Mouse (Mus musculus): ENCODE data around the gene Prkag1. TPM values are rescaled to one million over a fixed set of nuclear protein-coding genes. Genes with fewer than 3 reads are reported as not detected.

Prkag1 gene
- total RNA-seq, 2 experiments from 2014 or later: 65.7 to 71.5 TPM

- DNase-seq: no peak
Observed at GRCm38 (mm10) chr15:98792233-98793020, 38.9 kb downstream of the Prkag1 start.

DNA sequence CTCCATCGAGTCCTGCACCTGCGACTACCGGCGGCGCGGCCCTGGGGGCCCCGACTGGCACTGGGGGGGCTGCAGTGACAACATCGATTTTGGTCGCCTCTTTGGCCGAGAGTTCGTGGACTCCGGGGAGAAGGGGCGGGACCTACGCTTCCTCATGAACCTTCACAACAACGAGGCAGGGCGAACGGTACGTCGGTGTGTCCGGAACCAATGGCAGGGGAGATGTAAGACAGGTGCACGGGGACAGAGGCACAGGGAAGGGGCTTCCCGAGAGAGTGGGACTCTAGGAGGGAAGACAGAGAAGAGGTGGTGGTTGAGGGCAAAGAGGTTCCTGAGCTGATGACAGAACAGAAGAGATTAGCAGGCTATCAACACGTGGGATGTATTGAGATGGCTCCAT, 39.5 kb downstream of the Prkag1 start:
- no peak for DNase-seq

DNA sequence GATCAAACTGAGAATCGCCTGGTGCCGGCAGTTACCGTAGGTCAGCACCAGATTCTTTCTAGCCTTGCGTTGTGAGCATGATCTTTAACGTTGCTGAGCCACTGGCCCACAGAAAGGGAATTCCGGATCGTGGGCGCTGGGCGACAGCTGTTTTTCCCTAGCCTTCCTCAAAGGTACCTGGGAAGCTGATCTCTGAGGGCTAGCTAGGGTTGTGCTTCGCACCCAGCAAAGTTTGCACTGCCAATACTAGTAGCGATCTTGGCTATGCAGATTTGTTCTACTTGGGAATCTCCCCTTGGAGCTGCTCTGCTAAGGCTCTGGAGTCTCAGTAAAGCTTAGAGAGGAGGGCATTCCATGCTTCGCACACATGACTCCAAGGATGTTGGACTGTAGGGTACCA, 40.1 kb downstream of the Prkag1 start:
- DNase-seq: no peak

- no peak for DNase-seq
Observed at GRCm38 (mm10) chr15:98790761-98791160, 40.6 kb downstream of the Prkag1 start.

DNA sequence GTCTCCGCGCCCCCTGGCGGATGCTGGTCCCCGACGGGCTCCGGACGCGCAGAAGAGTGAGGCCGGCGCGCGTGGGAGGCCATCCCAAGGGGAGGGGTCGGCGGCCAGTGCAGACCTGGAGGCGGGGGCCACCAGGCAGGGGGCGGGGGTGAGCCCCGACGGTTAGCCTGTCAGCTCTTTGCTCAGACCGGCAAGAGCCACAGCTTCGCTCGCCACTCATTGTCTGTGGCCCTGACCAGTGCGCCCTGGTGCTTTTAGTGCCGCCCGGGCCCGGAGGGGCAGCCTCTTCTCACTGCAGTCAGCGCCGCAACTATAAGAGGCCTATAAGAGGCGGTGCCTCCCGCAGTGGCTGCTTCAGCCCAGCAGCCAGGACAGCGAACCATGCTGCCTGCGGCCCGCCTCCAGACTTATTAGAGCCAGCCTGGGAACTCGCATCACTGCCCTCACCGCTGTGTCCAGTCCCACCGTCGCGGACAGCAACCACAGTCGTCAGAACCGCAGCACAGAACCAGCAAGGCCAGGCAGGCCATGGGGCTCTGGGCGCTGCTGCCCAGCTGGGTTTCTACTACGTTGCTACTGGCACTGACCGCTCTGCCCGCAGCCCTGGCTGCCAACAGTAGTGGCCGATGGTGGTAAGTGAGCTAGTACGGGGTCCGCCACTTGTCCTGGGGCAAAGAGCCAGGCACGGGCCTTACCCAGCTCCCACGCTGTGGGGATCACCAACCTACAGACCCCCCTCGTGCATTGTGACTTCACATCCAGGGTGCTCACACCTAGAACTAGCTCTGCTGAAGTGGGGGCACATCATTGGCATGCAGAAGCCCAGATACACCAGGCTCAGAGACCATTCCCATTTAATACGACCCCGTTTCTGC, 41.4 kb downstream of the Prkag1 start, which contains the start of gene Wnt1:
Wnt1 (plus strand) TSS at position 197 of the 875 bp plus-strand sequence.
- DNase-seq: peak; percentile 77

DNA sequence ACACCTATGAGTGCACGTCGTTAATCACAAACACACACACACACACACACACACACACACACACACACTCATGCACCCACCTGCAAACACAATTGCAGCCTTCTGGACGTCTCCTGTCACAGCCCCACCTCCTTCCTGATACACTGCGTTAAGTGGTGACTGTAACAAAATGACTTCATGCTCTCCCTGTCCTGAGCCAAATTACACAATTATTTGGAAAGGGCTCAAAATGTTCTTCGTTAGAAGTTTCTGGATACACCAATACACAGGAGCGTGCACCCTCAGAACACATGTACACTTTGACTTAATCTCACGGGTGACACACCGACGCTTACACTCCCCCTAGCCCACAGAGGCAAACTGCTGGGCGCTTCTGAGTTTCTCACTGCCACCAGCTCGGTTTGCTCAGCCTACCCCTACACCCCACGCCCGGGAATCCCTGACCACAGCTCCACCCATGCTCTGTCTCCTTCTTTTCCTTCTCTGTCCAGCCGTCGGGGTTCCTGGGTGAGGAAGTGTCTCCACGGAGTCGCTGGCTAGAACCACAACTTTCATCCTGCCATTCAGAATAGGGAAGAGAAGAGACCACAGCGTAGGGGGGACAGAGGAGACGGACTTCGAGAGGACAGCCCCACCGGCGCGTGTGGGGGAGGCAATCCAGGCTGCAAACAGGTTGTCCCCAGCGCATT, 42.2 kb downstream of the Prkag1 start:
- DNase-seq: peak; percentile 14

GRCm38 (mm10) chr15:98787930-98788329, 43.4 kb downstream of the Prkag1 start:
- peak; percentile 19 for DNase-seq

GRCm38 (mm10) chr15:98785744-98786143, 45.6 kb downstream of the Prkag1 start:
- DNase-seq: no peak

DNA sequence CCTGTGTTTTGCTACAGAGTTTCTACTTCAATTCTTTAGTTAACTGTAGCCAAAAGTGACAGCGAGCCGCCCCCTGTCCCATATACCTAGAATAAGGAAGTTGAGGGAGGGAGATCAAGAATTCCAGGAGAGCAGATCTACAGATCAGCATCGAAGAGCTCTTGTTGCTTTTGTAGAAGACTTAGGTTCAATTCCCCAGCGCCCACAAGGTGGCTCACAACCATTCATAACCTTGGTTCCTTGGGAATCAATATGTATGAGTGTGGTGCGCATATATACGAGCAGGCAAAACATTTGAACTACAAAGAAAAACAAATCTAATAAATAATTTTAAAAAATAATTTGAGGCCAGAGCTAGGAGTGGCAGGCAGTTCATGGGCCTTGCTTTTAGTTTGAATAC, 50.2 kb downstream of the Prkag1 start:
- no peak for DNase-seq

DNA sequence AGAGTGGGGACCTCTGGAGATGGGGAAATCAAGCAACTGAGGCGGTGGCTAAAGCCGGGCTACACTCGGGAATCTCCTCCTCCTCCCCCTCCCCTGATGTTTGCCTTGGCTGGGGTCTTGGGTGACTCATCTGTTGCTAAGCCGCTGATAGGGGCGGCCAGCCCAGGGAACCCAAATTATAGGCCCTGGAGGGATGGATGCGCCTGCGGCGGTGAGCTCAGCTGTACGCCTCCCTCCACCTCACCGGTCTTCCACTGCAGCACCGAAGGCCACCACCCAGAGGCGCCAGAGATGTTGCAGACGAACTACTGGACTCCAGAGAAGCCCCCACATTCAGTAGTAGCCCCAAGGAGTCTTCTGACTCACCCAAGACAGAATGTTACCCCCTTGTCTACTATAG, 50.7 kb downstream of the Prkag1 start:
- peak; percentile 62 for DNase-seq

DNA sequence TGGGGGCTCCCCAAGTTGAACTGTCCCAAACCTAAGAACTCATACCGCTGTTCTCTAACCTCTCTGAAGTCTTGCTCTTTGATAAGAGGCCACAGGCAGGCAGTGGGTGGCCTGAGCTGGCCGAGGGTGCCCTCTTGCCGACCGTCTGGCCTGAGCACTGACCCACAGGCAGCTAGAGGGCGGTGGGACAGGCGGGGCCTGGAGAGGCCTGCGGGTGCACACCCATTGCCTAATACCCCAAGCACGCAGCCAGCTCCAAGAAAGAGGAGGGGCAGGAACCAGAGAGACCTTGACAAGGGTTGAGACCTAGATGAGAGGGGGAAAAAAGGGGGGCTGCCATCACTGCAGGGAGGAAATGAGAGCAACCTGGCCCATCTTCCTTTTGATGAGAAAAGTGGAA, 51.2 kb downstream of the Prkag1 start:
- no peak for DNase-seq

DNA sequence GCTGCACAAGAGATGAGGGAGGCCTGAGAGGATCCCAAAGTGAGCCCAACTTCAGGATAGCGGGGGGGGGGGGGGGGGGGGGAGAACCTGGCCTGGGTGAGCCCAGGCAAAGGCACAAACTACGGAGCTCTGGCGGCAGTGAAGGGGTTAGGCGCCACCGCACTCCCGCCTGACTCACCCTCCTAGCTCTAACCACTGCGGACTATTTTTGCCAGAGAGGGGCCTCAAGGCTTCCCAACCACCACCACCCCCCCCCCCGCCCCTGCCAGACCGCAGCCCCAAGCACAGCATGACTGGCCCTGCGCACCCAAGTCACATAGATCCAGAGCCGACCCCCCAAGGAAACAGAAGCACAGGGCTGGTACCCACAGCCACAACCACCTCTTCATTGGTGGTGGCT, 52.5 kb downstream of the Prkag1 start:
- no peak for DNase-seq

DNA sequence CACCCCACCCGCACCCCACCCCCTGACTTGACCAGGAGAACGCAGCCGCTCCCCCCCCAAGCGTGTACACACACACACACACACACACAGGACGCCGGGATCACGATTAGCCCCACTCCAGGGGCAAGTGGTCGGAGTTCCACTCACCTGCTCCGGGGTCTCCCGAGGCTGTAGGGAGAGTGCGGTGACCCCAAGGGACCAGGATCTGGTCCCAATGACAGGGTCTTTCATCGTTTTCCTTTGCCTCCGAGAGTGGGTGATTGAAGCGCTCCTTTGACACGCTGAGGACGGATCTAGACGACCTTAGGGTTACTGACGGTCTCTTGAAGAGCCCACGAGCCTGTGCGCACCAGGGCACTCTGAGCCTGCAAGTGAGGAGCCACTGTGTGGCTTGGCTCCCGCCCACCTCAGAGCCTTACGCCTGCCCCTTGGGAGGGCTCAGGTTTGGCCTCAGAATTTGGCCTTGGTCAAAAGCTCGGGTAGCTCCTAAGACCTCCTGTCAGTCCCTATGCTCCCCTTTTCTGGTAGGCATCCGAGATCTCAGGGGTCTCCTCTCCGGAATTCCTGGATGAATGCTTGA, 53.0 kb downstream of the Prkag1 start:
- DNase-seq: no peak

- DNase-seq: peak; percentile 47
Observed at GRCm38 (mm10) chr15:98777762-98778161, 53.6 kb downstream of the Prkag1 start, which contains the start of gene Wnt10b. TSS of gene Wnt10b (minus strand) at chr15:98778150.

- DNase-seq: no peak
Observed at GRCm38 (mm10) chr15:98777005-98777616, 54.2 kb downstream of the Prkag1 start.

DNA sequence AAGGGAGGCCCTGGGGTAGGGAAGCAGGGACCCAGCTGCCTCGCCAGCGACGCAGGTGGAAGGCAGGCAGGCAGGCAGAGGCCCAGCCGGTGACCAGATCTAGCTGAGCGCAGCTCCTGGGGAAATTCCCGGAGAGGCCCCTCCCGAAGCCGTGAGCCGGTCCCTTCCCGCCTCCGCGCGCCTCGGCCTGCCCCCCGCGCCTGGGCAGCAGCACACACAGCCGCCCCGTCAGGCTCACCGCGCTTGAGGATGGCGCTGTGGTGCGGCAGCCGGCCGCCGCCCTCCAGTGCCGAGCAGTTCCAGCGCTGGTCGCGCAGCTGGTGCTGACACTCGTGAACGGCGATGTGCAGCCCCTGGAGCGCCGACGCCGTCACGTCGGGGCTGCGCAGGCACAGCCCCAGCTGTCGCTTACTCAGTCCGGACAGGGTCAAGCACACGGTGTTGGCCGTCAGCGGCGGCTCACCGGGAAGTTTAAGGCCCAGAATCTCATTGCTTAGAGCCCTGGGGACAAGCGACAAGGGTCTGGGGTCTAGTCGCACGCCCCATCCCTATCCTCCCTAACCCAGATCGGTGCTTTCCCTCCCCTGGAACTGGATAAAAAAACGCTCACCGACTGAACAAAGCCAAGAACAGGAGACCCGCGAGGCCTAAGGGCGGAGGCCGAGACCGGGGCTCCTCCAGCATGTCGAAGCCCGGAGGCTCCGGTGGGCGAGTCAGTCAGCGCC, 54.9 kb downstream of the Prkag1 start:
- DNase-seq: peak; percentile 45

DNA sequence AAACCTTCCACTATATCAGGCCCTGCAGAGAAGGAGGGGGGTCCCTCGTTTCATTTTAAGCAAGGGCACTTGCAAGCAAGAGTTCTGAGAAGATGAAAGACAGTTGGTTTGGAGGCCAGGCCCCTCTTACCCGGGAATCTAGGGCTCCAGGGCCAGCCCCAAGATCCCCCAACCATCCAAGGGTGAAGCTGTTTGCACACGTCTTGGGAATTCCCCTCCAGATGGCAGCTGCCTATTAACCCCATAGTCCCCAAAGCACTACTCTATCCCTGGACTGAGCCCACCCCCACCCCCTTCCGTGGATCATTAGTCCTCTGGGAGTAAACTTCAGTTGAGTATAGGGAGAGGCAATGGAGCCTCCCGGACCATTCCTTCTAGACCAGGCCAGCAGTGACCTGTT, 55.8 kb downstream of the Prkag1 start:
- DNase-seq: no peak

- no peak for DNase-seq
Observed at GRCm38 (mm10) chr15:98774096-98774495, 57.2 kb downstream of the Prkag1 start.

- peak; percentile 44 for DNase-seq
Observed at GRCm38 (mm10) chr15:98772511-98773211, 58.7 kb downstream of the Prkag1 start.

DNA sequence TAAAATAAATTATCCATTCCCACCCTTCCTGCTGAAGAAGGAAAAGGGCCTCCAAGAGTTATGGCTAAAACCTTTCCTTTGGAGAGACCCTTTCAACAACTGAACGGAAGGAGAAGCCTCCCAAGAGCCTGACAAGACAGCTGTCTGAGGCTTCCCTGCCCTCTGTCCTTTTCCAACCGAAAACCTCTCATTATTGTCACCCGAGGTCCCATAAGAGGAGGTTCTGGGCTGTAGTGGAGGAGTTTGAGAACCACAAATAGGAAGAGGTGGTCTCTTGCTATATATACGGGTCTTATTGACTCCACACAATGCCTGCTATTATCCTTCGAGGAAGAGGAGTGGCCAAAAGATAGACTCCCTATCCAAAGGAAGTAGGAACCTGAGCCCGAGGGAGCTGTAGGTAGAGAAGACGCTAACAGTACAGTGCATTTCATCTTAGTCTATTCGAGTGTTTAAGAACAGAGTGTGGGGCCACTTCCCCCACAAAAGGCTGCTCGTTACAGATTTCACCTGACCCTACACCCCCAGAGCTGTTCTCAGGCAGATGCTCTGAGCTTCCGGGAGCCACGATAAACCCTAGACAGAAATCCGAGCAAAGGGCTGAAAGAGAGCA, 59.4 kb downstream of the Prkag1 start:
- no peak for DNase-seq
